Comparison of ENCODE assay signal across 8 mouse cellular contexts in the genomic region with DNA sequence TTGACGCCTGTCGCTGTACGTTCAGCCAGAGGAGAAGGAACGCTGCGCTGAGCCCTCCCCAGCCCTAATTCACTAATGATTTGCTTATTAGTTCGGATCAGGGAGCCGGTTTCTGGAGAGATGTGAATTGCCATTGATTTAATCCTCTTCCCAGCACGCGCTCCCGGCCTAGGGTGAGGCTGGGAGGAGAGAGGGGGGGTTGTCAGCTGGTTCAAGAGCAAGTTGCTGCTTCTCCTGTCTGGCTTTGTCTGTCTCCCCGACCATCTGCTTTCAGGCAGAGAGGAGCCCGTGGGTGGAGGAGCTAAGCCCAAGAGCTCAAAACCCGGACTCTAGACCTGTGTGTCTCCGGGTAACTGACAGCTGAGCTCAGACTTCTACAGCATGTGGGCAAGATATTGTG.
DNase-seq lines count a peak whose midpoint lies in the region; ATAC-seq and TF ChIP-seq lines count a peak whose summit lies in the region.

No protein-coding gene starts in this region.

- no peak overlapping the region for H3K27ac ChIP-seq in heart, embryonic 13.5 days (replicated peaks)
- H3K27ac ChIP-seq in MEL (ENCODE audit: control insufficient read depth, low read depth, low read length) = no peak overlapping the region
- 0 out of 2 replicates have a peak overlapping the region, but pooled peaks have one; percentile 30 for H3K27ac ChIP-seq in hindbrain, embryonic 12.5 days
- H3K27ac ChIP-seq in midbrain, embryonic 14.5 days (replicated peaks; ENCODE audit: low read depth, low read length) = peak overlapping the region; percentile 20; the same call in 1 of the 2 replicates

- H3K9ac ChIP-seq in heart, embryonic 13.5 days = peak overlapping the region; percentile 64
- H3K9ac ChIP-seq in MEL (ENCODE audit: control insufficient read depth, low read depth, low read length, poor library complexity, severe bottlenecking) = no peak overlapping the region
- H3K9ac ChIP-seq in hindbrain, embryonic 12.5 days = peak overlapping the region; percentile 23; the same call in 1 of the 2 replicates
- H3K9ac ChIP-seq in midbrain, embryonic 14.5 days (replicated peaks; ENCODE audit: low read length) = no peak overlapping the region

- no peak for ATAC-seq in heart, embryonic 13.5 days (ENCODE audit: extremely low read depth, insufficient number of reproducible peaks, low FRiP score, low TSS enrichment)
- peak; percentile 50 for ATAC-seq in hindbrain, embryonic 12.5 days (ENCODE audit: low FRiP score)
- peak; percentile 58 for ATAC-seq in midbrain, embryonic 14.5 days (ENCODE audit: low FRiP score, low TSS enrichment)

- TF ChIP-seq CTCF in MEL (IDR thresholded peaks at IDR 0.05 in 2 of 3, conservative IDR thresholded peaks at IDR 0.05 in 1 of 3; ENCODE audit: control insufficient read depth in 1 of 3, insufficient read depth in 1 of 3, low read depth in 2 of 3, low read length in 3 of 3, poor library complexity in 1 of 3, severe bottlenecking in 1 of 3) = no peak

- no peak for TF ChIP-seq EP300 in MEL (IDR thresholded peaks at IDR 0.05; ENCODE audit: low read depth in 1 of 2, low read length in 2 of 2)

- H3K4me2 ChIP-seq in heart, embryonic 13.5 days = peak overlapping the region; percentile 60
- H3K4me2 ChIP-seq in hindbrain, embryonic 12.5 days (replicated peaks) = peak overlapping the region; percentile 45
- H3K4me2 ChIP-seq in midbrain, embryonic 14.5 days (ENCODE audit: low read length) = peak overlapping the region; percentile 36

- no peaks in the 10 kb centered on the region for H3K4me1 ChIP-seq in heart, embryonic 13.5 days
- H3K4me1 ChIP-seq in MEL (ENCODE audit: control insufficient read depth in 1 of 2, insufficient read depth in 2 of 2, low read length in 2 of 2) = peaks cover 0 to 14% of the 10 kb centered on the region in 2 experiments; a peak in 2 of 4 replicates
- H3K4me1 ChIP-seq in hindbrain, embryonic 12.5 days = peaks cover 6% of the 10 kb centered on the region
- no peaks in the 10 kb centered on the region for H3K4me1 ChIP-seq in midbrain, embryonic 14.5 days (ENCODE audit: control insufficient read depth, insufficient read depth, low read length)

- H3K9me3 ChIP-seq in heart, embryonic 13.5 days = no peaks in the 10 kb centered on the region
- no peaks in the 10 kb centered on the region for H3K9me3 ChIP-seq in MEL (replicated peaks; ENCODE audit: insufficient read depth, low read length)
- H3K9me3 ChIP-seq in hindbrain, embryonic 12.5 days (replicated peaks) = no peaks in the 10 kb centered on the region
- no peaks in the 10 kb centered on the region for H3K9me3 ChIP-seq in midbrain, embryonic 14.5 days (ENCODE audit: control insufficient read depth, low read length)

- no peak for TF ChIP-seq POLR2A in MEL (IDR thresholded peaks at IDR 0.05; ENCODE audit: control insufficient read depth in 1 of 2, insufficient read depth in 1 of 2, low read depth in 1 of 2, low read length in 2 of 2, poor library complexity in 1 of 2)

- no peak for DNase-seq in heart, adult 9 months (ENCODE audit: low spot score in 2 of 2)
- peak; percentile 20 for DNase-seq in MEL (ENCODE audit: low read depth, low spot score)
- DNase-seq in midbrain, embryonic 14.5 days = peak; percentile 66
- no peak for DNase-seq in urinary bladder, postnatal 14 days (ENCODE audit: low spot score)
- DNase-seq in cerebellum, adult 11 months = no peak
- no peak for DNase-seq in ovary, postnatal 10 days (ENCODE audit: low spot score)

- no peak for TF ChIP-seq RAD21 in MEL (IDR thresholded peaks at IDR 0.05; ENCODE audit: low read depth, low read length)

- H3K27me3 ChIP-seq in heart, embryonic 13.5 days (replicated peaks) = peaks cover 28% of the 10 kb centered on the region; the same call in 1 of the 2 replicates
- no peaks in the 10 kb centered on the region; a peak in 1 of 4 replicates for H3K27me3 ChIP-seq in MEL (ENCODE audit: control insufficient read depth in 1 of 2, insufficient read depth in 2 of 2, low read length in 2 of 2)
- peaks cover 14% of the 10 kb centered on the region for H3K27me3 ChIP-seq in hindbrain, embryonic 12.5 days
- no peaks in the 10 kb centered on the region for H3K27me3 ChIP-seq in midbrain, embryonic 14.5 days (ENCODE audit: control insufficient read depth, insufficient read depth, low read length)

- H3K36me3 ChIP-seq in heart, embryonic 13.5 days = no peaks in the 10 kb centered on the region
- H3K36me3 ChIP-seq in MEL (ENCODE audit: control insufficient read depth in 1 of 2, insufficient read depth in 2 of 2, low read length in 2 of 2) = peaks cover 0 to 7% of the 10 kb centered on the region in 2 experiments; a peak in 2 of 4 replicates
- no peaks in the 10 kb centered on the region for H3K36me3 ChIP-seq in hindbrain, embryonic 12.5 days
- no peaks in the 10 kb centered on the region for H3K36me3 ChIP-seq in midbrain, embryonic 14.5 days (ENCODE audit: control insufficient read depth, insufficient read depth, low read length)

- WGBS in heart, embryonic 13.5 days = 20% methylated on average over 14 of the region's 14 CpGs
- 26% methylated on average over 14 of the region's 14 CpGs for WGBS in hindbrain, embryonic 12.5 days
- 26% methylated on average over 14 of the region's 14 CpGs for WGBS in midbrain, embryonic 14.5 days

- peak overlapping the region; percentile 24 for H3K4me3 ChIP-seq in heart, embryonic 13.5 days
- peak overlapping the region in 1 of 2 experiments; percentile 42; a peak in 2 of 4 replicates for H3K4me3 ChIP-seq in MEL (ENCODE audit: control insufficient read depth in 1 of 2, insufficient read depth in 1 of 2, low read depth in 2 of 2, low read length in 2 of 2)
- no peak overlapping the region for H3K4me3 ChIP-seq in hindbrain, embryonic 12.5 days
- no peak overlapping the region for H3K4me3 ChIP-seq in midbrain, embryonic 14.5 days (replicated peaks; ENCODE audit: low read depth, low read length)

- H3K79me2 ChIP-seq in MEL (ENCODE audit: control insufficient read depth, insufficient read depth, low read length, poor library complexity) = no peaks in the 10 kb centered on the region

TF ChIP-seq in MEL, 35 proteins besides CTCF, POLR2A, EP300 and RAD21:
- TF ChIP-seq SIN3A (IDR thresholded peaks at IDR 0.05; ENCODE audit: low read length) (no peak), E2F4 (IDR thresholded peaks at IDR 0.05; ENCODE audit: borderline replicate concordance, low read depth, low read length) (no peak)

Comparison
In these comparisons a context has a peak if more than half of its experiments do, and no peak if none do; other contexts are left out.
1. H3K27ac ChIP-seq: peak in hindbrain, embryonic 12.5 days (single experiment) and midbrain, embryonic 14.5 days (single experiment); none in heart, embryonic 13.5 days (single experiment) and MEL (single experiment).
2. H3K9ac ChIP-seq: peak in heart, embryonic 13.5 days (single experiment) and hindbrain, embryonic 12.5 days (single experiment); none in MEL (single experiment) and midbrain, embryonic 14.5 days (single experiment).
3. DNase-seq: peak in MEL (single experiment) and midbrain, embryonic 14.5 days (single experiment); none in heart, adult 9 months (0 of 2), urinary bladder, postnatal 14 days (single experiment), cerebellum, adult 11 months (single experiment) and ovary, postnatal 10 days (single experiment).
4. Peak in every context shown above with its lines, with median percentiles within 50 percentile points of each other: H3K4me2 ChIP-seq.